Mouse (Mus musculus) regulatory T cell (primary cell): Measurements from ENCODE around the gene Bsx.

Source experiments
- in situ Hi-C: fragments of 300-600 bp; cut with MboI, MseI; formaldehyde crosslinking; loops from one replicate; pipeline ENCODE4 v1.15.1; 2025; ENCODE audit warnings: high pct_unique_total_duplicates

Gene Bsx

GRCm38 (mm10) chr9:40889389-40889788, 15.5 kb downstream of the Bsx start:
- in situ Hi-C loops, result no loop called here

GRCm38 (mm10) chr9:40892456-40892855, 18.5 kb downstream of the Bsx start:
- in situ Hi-C loops, result no loop called here

DNA sequence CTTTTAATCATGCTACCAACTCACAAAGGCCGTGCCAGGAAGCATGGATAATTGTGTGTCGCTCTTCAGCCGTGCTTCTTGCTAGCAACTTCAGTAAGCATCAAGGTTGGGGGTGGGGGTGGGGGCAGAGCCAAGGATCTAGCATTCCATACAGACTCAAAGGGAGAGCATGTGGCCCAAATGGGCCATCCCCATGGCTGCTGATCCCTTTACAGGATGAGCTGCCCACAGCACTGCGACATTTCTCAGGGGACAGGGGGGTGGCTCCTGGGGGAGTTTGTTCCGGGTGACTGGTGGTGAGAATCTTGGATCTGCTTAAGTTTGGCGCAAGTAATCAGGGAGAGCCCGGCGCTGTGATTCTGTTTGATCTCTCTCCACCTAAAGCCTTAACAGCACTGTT, 33.5 kb downstream of the Bsx start:
- in situ Hi-C loops, result no loop called here

GRCm38 (mm10) chr9:40908411-40908810, 34.5 kb downstream of the Bsx start:
- in situ Hi-C loops, result no loop called here

DNA sequence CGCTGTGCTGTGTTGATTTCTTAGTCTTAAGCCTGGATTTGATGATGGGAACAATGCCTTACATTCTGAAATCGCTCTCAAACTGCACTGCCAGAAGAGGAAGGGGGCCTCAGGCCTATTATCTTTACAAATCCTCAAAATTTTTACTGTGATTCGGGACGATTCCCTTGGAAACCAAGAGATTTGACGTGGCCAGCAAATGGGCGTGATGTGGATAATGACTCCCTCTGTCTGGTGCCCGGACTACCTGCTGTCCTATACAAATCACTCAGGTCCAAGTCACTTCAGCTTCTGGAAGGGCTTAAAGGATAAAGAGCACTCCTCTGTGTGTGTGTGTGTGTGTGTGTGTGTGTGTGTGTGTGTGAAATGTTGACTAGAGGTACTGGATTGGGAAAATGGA, 35.0 kb downstream of the Bsx start:
- in situ Hi-C loops, result no loop called here

DNA sequence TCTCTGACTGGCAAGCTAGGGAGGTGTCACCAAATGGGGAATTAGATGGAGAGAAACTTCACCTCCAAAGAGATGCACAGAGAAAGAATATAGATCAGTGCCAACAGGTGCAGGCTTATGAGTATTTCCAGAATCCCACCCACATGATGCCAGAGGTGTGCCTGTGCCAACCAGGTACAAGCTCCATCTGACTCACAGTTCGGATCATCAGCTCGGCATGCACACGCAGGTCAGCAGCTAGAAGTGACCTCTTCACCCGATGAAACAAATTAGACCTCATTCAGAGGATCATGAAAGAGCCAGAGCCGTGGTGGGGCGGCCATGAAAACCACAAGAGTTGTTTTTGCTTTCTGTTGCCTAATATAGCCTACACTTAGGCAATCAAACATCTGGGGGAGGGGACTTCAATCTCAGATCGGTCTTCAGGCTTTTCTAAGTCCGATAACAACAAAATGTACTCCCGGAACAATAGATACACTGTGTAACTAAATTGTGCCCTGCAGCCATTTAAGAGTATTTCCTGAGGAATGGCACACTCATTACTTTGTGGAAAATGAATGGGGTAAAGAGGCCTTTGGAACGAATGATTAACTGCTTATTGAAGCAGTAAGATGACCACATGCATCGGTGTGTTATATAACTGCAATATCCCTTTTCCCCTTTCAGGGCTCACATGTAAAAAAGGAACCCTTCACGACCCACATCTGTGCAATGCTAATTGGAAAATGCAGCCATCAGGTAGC, 44.1 kb downstream of the Bsx start:
- in situ Hi-C loops, result no loop called here

- in situ Hi-C loops, result loop anchor here (25.0 kb wide), 1 partner anchor 90 kb away; no protein-coding TSS in a partner anchor
Observed at GRCm38 (mm10) chr9:40927351-40927980, 53.5 kb downstream of the Bsx start.
